Comparison of ENCODE assay signal across 16 mouse cellular contexts in genomic region chr8:111888091-111888650, GRCm38 (mm10). TPM values are rescaled to one million over a fixed set of nuclear protein-coding genes. Genes with fewer than 3 reads are reported as not detected.
DNase-seq lines count a peak whose midpoint lies in the region; ATAC-seq and TF ChIP-seq lines count a peak whose summit lies in the region.
"Had no signal": no experiment of that assay in that cellular context is flagged by ENCODE, and none has a peak within 500 bp of the region (broad histone marks: within the 10 kb centered on the region; RNA-seq: fewer than 3 reads in every experiment).

No protein-coding gene starts in this region.

- WGBS in kidney, adult 2 months, result 24% methylated on average over 7 of the region's 7 CpGs
- WGBS in stomach, embryonic 15.5 days, result 23% methylated on average over 7 of the region's 7 CpGs

- no peaks in the 10 kb centered on the region for H3K4me1 ChIP-seq in kidney, adult 2 months (ENCODE audit: control insufficient read depth, insufficient read depth, low read length)
- peaks cover 66% of the 10 kb centered on the region for H3K4me1 ChIP-seq in megakaryocyte, embryonic 14.5 days
- peaks cover 17% of the 10 kb centered on the region for H3K4me1 ChIP-seq in stomach, embryonic 15.5 days

- H3K4me3 ChIP-seq in kidney, adult 2 months (ENCODE audit: insufficient read depth, low read depth, low read length), result no peak overlapping the region
- peak overlapping the region; percentile 31 for H3K4me3 ChIP-seq in megakaryocyte, embryonic 14.5 days (replicated peaks)
- no peak overlapping the region for H3K4me3 ChIP-seq in stomach, embryonic 15.5 days (replicated peaks)
- H3K4me3 ChIP-seq: forebrain, embryonic 10.5 days; hindbrain, embryonic 15.5 days; midbrain, embryonic 12.5 days had no signal

- no peak overlapping the region for H3K4me2 ChIP-seq in stomach, embryonic 15.5 days
- H3K4me2 ChIP-seq: hindbrain, embryonic 15.5 days; midbrain, embryonic 12.5 days had no signal

- no peak for TF ChIP-seq CTCF in kidney, adult 2 months (conservative IDR thresholded peaks at IDR 0.05; ENCODE audit: insufficient read depth, insufficient read length, low read depth, low read length)

- DNase-seq in kidney, postnatal 25 days, result peak; percentile 40 to 47
- no peak for DNase-seq in kidney, adult 2 months
- DNase-seq in ZHBTc4 (ENCODE audit: low read depth, low spot score), result peak; percentile 42
- no peak for DNase-seq in urinary bladder, postnatal 25 days (ENCODE audit: low spot score)
- no peak for DNase-seq in gastrocnemius, postnatal 10 days
- DNase-seq: cerebellum, adult 2 months; embryo, embryonic 11 days; heart, adult 18-20 months; heart, postnatal 10 days had no signal

- H3K27me3 ChIP-seq in kidney, adult 2 months (replicated peaks; ENCODE audit: control insufficient read depth, insufficient read depth, low read length), result no peaks in the 10 kb centered on the region
- H3K27me3 ChIP-seq in megakaryocyte, embryonic 14.5 days (replicated peaks), result peaks cover 26% of the 10 kb centered on the region
- peaks cover 24% of the 10 kb centered on the region for H3K27me3 ChIP-seq in stomach, embryonic 15.5 days (replicated peaks)

- no peak overlapping the region for H3K27ac ChIP-seq in kidney, adult 2 months (ENCODE audit: insufficient read depth, low read depth, low read length)
- H3K27ac ChIP-seq in stomach, embryonic 15.5 days, result no peak overlapping the region
- H3K27ac ChIP-seq: forebrain, embryonic 10.5 days; hindbrain, embryonic 15.5 days; midbrain, embryonic 12.5 days had no signal

- no peaks in the 10 kb centered on the region for H3K36me3 ChIP-seq in kidney, adult 2 months (ENCODE audit: control insufficient read depth, insufficient read depth, low read length)
- peaks cover 3% of the 10 kb centered on the region for H3K36me3 ChIP-seq in megakaryocyte, embryonic 14.5 days (replicated peaks; ENCODE audit: low read length)
- H3K36me3 ChIP-seq in stomach, embryonic 15.5 days, result no peaks in the 10 kb centered on the region
- H3K36me3 ChIP-seq: forebrain, embryonic 10.5 days; hindbrain, embryonic 15.5 days; midbrain, embryonic 12.5 days had no signal

- H3K9me3 ChIP-seq in megakaryocyte, embryonic 14.5 days, result peaks cover 28% of the 10 kb centered on the region
- H3K9me3 ChIP-seq in stomach, embryonic 15.5 days, result no peaks in the 10 kb centered on the region
- H3K9me3 ChIP-seq: forebrain, embryonic 10.5 days; hindbrain, embryonic 15.5 days; midbrain, embryonic 12.5 days had no signal

- no peak for ATAC-seq in megakaryocyte, adult 5-6 weeks (ENCODE audit: poor library complexity, severe bottlenecking)
- ATAC-seq in stomach, embryonic 15.5 days (ENCODE audit: insufficient read depth, low FRiP score, low read depth), result peak; percentile 32; the same call in 1 of the 2 replicates

- H3K9ac ChIP-seq in stomach, embryonic 15.5 days, result no peak overlapping the region
- H3K9ac ChIP-seq: hindbrain, embryonic 15.5 days; midbrain, embryonic 12.5 days had no signal

- TF ChIP-seq POLR2A in kidney, adult 2 months (IDR thresholded peaks at IDR 0.05; ENCODE audit: low read depth, low read length), result no peak

RNA-seq across cellular contexts. Expression of gene Tmem170, which starts 11.6 kb away (rescaled TPM):
- polyA plus RNA-seq in kidney, adult 2 months (2012; rRNA removed), result 6.0 and 6.9 TPM in 2 replicates
- not detected in 2 replicates for polyA plus RNA-seq in megakaryocyte, embryonic 14.5 days (2012; ENCODE audit: insufficient read depth, low replicate concordance)
- total RNA-seq in megakaryocyte, adult 5-6 weeks (2015), result 1.6 and 2.9 TPM in 2 replicates
- 1.4 and 1.8 TPM in 2 replicates for total RNA-seq in megakaryocyte, adult 5-6 weeks (2017)
- polyA plus RNA-seq in stomach, embryonic 15.5 days (2015; fragmentation: Nextera tagmentation; extraction: Ambion mirVana), result 12.8 and 13.3 TPM in 2 replicates
- 1 to 10 TPM; 1.8 to 2.3 TPM for total RNA-seq in gastrocnemius, postnatal 10 days (2021)

RNA-seq across cellular contexts. Expression of gene Chst5, which starts 22.1 kb away (rescaled TPM):
- 0.06 TPM in 1 of 2 replicates, not detected in the other for polyA plus RNA-seq in kidney, adult 2 months (2012; rRNA removed)
- polyA plus RNA-seq in megakaryocyte, embryonic 14.5 days (2012; ENCODE audit: insufficient read depth, low replicate concordance), result not detected in 2 replicates
- not detected in 2 replicates for total RNA-seq in megakaryocyte, adult 5-6 weeks (2015)
- total RNA-seq in megakaryocyte, adult 5-6 weeks (2017), result not detected in 2 replicates
- 2.0 and 2.2 TPM in 2 replicates for polyA plus RNA-seq in stomach, embryonic 15.5 days (2015; fragmentation: Nextera tagmentation; extraction: Ambion mirVana)
- total RNA-seq in gastrocnemius, postnatal 10 days (2021), result 1 to 10 TPM; 2.8 to 3.3 TPM
- total RNA-seq: heart, adult 18-20 months; heart, postnatal 10 days; liver, adult 2 months had no signal
- polyA plus RNA-seq: liver, adult 2 months had no signal

RNA-seq across cellular contexts. Expression of gene Cfdp1, which starts 34.1 kb away (rescaled TPM):
- 7.2 and 12.5 TPM in 2 replicates for polyA plus RNA-seq in kidney, adult 2 months (2012; rRNA removed)
- 16.9 TPM in 1 of 2 replicates, not detected in the other for polyA plus RNA-seq in megakaryocyte, embryonic 14.5 days (2012; ENCODE audit: insufficient read depth, low replicate concordance)
- 62.8 and 71.2 TPM in 2 replicates for total RNA-seq in megakaryocyte, adult 5-6 weeks (2015)
- 100 TPM in 2 replicates for total RNA-seq in megakaryocyte, adult 5-6 weeks (2017)
- polyA plus RNA-seq in stomach, embryonic 15.5 days (2015; fragmentation: Nextera tagmentation; extraction: Ambion mirVana), result 195 and 208 TPM in 2 replicates
- total RNA-seq in gastrocnemius, postnatal 10 days (2021), result 10 to 100 TPM; 33.3 to 43.3 TPM

RNA-seq across cellular contexts. Expression of gene Tmem231, which starts 45.5 kb away (rescaled TPM):
- 11.2 and 13.6 TPM in 2 replicates for polyA plus RNA-seq in kidney, adult 2 months (2012; rRNA removed)
- polyA plus RNA-seq in megakaryocyte, embryonic 14.5 days (2012; ENCODE audit: insufficient read depth, low replicate concordance), result 1.9 and 2.4 TPM in 2 replicates
- not detected in 2 replicates for total RNA-seq in megakaryocyte, adult 5-6 weeks (2015)
- 0.33 TPM in 1 of 2 replicates, not detected in the other for total RNA-seq in megakaryocyte, adult 5-6 weeks (2017)
- polyA plus RNA-seq in stomach, embryonic 15.5 days (2015; fragmentation: Nextera tagmentation; extraction: Ambion mirVana), result 10.8 and 13.1 TPM in 2 replicates
- total RNA-seq in gastrocnemius, postnatal 10 days (2021), result 1 to 10 TPM; 1.6 to 1.9 TPM

RNA-seq across cellular contexts. Expression of gene Gabarapl2, which starts 52.3 kb away (rescaled TPM):
- polyA plus RNA-seq in kidney, adult 2 months (2012; rRNA removed), result 53.3 and 74.1 TPM in 2 replicates
- polyA plus RNA-seq in megakaryocyte, embryonic 14.5 days (2012; ENCODE audit: insufficient read depth, low replicate concordance), result 9.3 TPM in 1 of 2 replicates, not detected in the other
- total RNA-seq in megakaryocyte, adult 5-6 weeks (2015), result 69.8 and 82.1 TPM in 2 replicates
- 46.0 and 55.7 TPM in 2 replicates for total RNA-seq in megakaryocyte, adult 5-6 weeks (2017)
- polyA plus RNA-seq in stomach, embryonic 15.5 days (2015; fragmentation: Nextera tagmentation; extraction: Ambion mirVana), result 189 and 205 TPM in 2 replicates
- 10 to 100 TPM; 74.8 to 81.4 TPM for total RNA-seq in gastrocnemius, postnatal 10 days (2021)

Comparison
In these comparisons a context has a peak if more than half of its experiments do, and no peak if none do; other contexts are left out.
1. DNase-seq: peak in kidney, postnatal 25 days (2 of 2) and ZHBTc4 (single experiment); none in kidney, adult 2 months (single experiment), urinary bladder, postnatal 25 days (single experiment) and gastrocnemius, postnatal 10 days (single experiment).
2. RNA of gene Cfdp1, which starts 34.1 kb away (polyA plus RNA-seq): 195 to 208 TPM in stomach, embryonic 15.5 days; 16.9 TPM in megakaryocyte, embryonic 14.5 days and 7.2 to 12.5 TPM in kidney, adult 2 months; every median in the first group is over 10 times any median in the second.